Mouse (Mus musculus): ENCODE results near the gene Iars2.
"Not testable (repeated sequence)": the region's sequence is repeated elsewhere in the genome, so short reads cannot be mapped to it uniquely, and the experiment has no call there.

The Iars2 gene

GRCm38 (mm10) chr1:185331364-185331763, 2.2 kb upstream of the Iars2 start:
- no peak for DNase-seq

GRCm38 (mm10) chr1:185329851-185330250, 655 bp upstream of the Iars2 start:
- DNase-seq: no peak

DNA sequence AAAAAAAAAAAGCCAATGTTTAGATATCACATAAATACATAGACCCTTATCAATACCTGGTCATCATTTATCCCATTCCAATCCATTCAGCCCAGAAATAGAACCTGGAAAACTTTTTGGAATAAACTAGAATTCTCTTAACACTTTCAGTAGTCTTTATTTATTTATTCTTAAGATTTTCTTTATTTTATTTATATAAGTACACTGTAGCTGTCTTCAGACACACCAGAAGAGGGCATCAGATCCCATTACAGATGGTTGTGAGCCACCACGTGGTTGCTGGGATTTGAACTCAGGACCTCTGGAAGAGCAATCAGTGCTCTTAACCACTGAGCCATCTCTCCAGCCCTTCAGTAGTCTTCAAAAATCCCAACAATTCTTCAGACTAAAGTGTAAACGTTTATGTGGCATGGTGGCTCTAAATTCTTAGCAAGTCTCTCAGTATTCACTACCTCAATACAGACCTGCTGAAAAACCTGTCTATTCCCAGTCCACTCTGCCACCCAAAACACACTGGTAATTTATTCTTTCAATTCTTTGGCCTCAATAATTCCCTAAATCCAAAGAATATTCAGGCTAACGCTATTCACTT, 1.3 kb downstream of the Iars2 start:
- not testable (repeated sequence) for DNase-seq

DNA sequence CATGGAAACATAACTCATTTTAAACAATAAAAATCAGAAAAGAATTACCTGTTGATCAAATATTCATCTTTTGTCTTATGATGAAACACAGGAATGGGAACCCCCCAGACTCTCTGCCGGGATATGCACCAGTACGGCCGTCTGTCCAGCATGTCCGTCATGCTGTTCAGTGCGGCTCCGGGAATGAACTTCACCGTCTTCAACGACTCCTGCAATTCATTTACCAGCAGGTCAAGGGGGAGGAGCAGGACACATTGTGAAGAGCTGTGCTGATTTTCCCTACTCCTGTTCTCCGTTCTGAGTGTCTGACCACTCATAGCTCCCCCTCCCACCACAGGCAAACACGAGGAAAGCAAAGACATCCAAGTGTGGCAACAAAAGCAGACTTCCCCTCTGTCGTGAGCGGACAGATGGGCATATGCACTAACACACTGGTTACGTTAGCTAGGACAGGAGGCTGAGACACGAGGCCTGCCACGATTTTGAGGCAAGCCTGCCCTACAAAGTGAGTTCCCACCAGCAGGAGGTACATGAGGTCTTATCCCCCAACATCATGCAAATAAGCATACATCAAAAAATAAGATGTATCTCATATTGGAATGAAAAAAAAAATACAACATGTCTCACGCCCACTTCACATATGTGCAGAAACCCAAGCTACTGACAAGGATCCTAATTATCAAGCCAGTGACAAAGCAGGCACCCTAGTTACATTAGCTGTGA, 13.2 kb downstream of the Iars2 start:
- DNase-seq: peak in 1 of 2 experiments; percentile 45

DNA sequence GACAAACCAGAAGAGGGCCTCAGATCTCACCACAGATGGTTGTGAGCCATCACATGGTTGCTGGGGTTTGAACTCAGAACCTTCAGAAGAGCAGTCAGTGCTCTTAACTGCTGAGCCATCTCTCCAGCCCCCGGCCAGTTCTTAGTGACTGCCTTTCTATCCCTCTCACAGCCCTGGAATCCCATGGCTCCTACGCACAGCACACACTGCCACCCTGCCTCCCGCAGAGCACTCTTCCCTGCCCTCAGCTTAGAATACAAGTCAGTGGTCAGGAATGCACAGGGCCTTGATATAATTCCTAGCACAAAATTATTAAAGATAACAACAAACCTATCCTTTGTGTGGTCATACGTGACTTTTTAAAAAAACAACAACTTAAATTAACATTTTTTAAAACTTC, 14.7 kb downstream of the Iars2 start:
- DNase-seq: no peak

DNA sequence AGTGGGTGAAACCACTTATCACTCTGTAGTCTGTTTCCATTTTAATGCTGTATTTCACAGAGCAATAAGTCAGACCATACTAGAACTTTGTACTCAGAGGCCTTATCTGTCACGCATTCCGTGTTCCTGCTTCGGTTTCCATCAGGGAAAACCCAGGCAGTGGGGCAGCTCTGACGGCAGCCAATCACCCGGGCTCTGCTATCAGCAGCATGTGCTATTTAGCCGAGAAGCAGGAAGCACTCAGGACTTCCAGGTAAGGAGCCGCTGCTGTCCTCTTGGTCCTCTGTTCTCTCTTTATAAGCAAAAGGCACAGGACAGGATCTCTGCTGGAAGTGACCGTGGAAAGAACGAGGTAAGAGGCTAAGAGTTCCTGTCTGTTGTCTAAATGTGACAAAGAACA, 17.2 kb downstream of the Iars2 start:
- DNase-seq: no peak

DNA sequence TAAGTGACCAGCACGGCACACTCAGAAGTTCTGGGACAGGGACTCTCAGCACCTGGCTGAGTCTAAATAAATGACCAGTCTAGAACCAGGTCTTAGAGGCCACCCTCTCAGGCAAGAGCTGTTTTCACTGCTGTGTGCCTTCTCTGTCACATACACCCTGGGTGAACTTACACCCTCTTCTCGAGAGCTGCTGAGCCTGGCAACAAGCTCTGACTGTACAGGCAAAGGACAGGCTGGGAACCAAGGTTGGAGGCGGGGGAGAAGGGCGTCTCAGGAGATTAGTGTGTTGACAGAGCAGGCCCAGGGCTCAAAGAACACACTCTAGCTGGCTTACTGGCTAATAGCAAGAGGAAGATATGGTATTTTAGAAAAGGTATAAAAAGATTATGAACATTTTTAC, 20.3 kb downstream of the Iars2 start:
- DNase-seq: no peak

- no peak for DNase-seq
Observed at GRCm38 (mm10) chr1:185308334-185308733, 20.9 kb downstream of the Iars2 start.

DNA sequence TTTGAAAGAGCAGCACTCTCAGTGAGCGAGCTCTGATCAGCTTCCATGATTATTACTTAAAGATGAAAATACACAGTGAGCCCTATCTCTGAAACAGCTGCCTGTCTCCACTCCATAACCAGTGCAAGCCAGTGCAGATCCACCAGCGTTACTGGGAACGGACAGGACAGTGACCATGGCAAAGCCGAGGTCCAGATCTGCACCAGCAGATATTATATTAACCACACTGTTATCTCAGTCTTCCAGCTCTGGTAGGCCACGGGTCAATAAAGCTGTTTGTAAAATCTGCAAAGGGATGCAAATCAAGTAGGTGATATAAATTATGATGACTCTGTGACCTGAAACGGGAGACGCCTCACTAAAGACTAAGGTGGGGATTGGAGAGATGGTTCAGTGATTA, 21.6 kb downstream of the Iars2 start:
- DNase-seq: no peak

DNA sequence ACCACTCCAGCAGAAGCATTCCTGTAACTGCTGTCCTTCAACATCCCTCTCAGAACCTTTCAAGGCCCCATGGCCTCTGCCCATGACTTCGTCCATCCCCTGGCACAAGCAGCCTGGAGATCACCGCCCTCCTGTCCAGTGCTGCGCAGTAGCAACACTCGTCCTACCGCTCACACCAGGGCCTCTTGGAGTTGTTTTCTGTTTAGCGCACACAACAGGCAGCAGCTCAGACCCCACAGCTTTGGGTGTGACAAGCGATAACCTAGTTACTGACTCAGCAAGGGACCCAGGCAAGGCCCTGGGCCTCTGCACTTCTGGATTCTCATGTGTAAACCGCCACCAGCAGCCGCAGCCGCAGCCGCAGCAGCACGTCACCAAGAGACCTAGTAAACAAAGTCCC, 22.4 kb downstream of the Iars2 start:
- no peak for DNase-seq

DNA sequence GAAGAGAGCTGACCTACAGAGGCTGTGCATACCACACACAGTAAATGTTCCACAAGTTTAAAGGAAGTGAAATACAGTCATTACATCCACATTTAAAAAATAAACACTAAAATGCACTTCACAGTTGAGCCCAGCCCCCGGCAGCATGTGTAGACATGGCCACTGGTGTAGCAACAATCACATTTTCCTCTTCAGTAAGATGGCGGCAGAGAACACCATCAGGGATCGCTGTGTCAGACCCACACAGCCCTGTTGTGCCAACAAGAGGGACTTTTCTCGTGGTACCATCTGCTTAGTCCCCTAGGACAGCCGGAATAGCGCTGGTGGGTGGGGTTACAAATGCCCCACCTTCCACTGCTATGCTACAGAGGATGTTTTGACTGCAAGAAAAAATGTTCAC, 26.4 kb downstream of the Iars2 start:
- DNase-seq: no peak

- no peak for DNase-seq
Observed at GRCm38 (mm10) chr1:185298496-185298895, 30.7 kb downstream of the Iars2 start.

GRCm38 (mm10) chr1:185296850-185297249, 32.3 kb downstream of the Iars2 start:
- no peak for DNase-seq

- peak in 1 of 2 experiments; percentile 18 for DNase-seq
Observed at GRCm38 (mm10) chr1:185292646-185293360, 36.4 kb downstream of the Iars2 start.

GRCm38 (mm10) chr1:185291336-185291735, 37.9 kb downstream of the Iars2 start:
- DNase-seq: no peak

- DNase-seq: no peak
Observed at GRCm38 (mm10) chr1:185289231-185289630, 40.0 kb downstream of the Iars2 start.

DNA sequence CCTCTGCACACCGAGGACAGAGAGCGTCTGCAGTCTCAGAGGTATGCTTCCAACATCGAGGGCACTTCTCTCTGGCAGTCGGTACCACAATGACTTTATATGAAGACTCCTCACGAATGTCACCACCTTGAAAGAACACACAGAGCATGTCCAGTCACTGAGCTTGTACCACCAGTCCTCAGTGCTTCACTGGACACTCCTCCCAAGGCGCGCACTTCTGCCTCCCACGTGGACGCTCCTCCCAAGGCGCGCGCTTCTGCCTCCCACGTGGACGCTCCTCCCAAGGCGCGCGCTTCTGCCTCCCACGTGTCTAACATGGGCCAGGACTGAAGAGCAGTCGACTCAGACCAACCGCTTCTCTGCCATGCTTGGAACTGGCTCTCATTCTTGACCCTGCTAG, 42.1 kb downstream of the Iars2 start:
- no peak for DNase-seq

- peak in 1 of 2 experiments; percentile 60 for DNase-seq
Observed at GRCm38 (mm10) chr1:185285171-185285570, 44.0 kb downstream of the Iars2 start.

DNA sequence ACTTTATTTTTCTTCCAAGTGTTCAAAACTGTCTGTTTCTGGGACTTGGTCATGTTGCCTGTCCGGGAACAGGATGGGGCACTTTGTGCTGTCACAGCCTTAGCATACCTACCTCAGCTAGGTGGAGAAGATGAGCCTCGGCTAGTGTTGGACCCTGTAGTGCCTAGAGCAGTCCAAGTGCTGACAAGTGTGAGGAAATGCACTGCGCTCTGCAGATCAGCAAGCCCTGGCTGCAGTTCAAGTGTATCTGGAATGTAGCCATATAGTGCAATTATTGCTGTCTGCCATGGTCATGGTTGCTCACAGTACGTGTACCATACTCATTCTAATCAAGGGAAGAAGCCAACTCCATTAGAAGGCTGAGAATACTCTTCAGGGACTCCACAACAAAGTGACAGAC, 44.5 kb downstream of the Iars2 start:
- DNase-seq: peak; percentile 43 to 55

- DNase-seq: peak in 1 of 2 experiments; percentile 25
Observed at GRCm38 (mm10) chr1:185283247-185283646, 45.9 kb downstream of the Iars2 start.

DNA sequence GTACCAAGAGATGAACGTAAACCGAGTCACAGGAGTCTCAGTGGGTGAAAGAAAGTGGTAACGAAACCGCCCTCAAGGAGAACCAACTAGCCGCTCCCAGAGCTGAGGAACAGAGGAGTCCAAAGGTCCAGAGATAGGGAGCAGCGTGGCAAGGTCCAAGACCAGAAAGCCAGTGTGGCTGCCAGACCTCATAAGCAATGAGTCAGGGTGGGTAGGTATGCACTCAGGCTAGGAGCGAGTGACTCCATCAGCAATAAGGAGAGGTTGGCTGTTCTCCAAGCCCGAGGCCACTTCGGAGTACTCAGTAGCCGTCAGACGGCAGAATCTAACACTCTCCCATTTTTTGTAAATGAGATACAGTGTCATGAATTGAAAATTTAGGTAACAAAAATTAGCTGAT, 46.4 kb downstream of the Iars2 start:
- DNase-seq: peak; percentile 63 to 68

GRCm38 (mm10) chr1:185280616-185281015, 48.6 kb downstream of the Iars2 start:
- no peak for DNase-seq

GRCm38 (mm10) chr1:185279288-185279687, 49.9 kb downstream of the Iars2 start:
- DNase-seq: no peak

DNA sequence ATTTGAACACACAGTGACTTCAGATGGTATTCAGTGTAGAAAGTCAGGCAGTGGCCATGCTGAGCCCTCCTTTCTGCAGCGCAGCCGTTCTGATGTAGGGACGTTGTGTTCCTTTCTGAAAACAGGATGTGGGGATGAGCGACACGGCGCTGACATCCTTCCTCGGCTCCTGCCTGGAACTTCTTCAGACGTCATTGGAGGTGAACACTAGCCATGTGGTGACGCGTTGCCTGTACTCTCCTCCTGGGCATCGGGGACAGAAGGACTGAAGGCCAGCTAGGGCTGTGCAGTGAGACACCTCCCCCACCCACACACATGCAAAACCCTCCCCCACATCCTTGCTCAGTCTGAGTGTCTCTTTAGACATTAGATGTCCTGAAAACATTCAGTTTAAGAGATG, 52.2 kb downstream of the Iars2 start:
- DNase-seq: peak; percentile 20 to 52
